Mouse (Mus musculus): ENCODE measurements around the gene Cd2bp2.

Gene Cd2bp2

DNA sequence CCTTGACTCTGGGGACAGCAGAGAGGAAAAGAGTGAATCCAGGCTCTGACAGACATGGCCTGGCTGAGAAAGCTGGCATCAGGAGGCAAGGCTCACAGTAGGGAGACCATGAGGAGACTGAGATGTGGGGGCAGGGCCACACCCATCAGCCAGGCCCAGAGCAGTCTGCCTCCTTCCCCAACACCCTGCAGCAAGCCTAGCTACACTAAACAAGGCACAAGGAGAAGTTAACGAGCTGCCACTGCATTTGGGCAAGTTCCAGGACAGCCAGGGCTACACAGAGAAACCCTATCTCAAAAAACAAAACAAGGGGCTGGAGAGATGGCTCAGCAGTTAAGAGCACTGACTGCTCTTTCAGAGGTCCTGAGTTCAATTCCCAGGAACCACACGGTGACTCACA, 53.6 kb downstream of the Cd2bp2 start:
- no peak for DNase-seq (ENCODE audit: low spot score)
